ENCODE assay signal across 12 mouse cellular contexts in the genomic region with DNA sequence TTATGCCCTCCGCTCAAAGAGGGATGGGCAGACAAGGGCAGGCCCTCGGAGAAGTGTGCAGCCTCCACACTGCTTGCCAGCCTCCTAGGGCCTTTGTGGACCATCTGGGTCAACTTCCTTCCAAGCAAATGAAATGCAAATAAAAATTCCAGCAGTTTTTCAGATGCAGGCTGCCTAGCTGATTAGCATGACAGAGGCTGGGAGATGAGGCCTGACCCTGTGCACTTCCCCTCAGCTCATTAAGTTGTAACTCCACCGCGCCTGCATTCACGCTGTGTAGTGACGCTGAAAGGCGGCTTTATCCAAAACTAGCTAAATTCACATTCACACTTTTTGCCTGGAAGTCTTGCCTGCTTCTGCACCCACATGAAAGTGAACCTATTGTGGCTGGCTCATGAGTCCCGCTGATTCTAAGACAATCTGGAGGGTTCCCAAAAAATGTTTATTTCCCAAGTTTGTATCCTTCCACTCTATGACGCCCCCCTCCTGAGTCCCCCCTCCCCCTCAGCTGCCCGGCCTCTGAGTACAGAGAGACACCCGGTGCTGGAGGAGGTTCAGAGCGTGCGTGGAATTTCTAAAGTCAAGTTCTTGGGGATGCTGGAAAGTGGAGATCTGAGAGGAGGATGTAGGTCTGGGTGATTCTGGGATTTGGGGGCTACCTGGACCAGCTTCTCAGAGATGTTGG. TPM values are rescaled to one million over a fixed set of nuclear protein-coding genes. Genes with fewer than 3 reads are reported as not detected.
A peak's percentile ranks its signal among the peaks of the same experiment; 100 is the strongest.
DNase-seq lines count a peak whose midpoint lies in the region; ATAC-seq lines count a peak whose summit lies in the region.
"Had no signal": no experiment of that assay in that cellular context is flagged by ENCODE, and none has a peak within 500 bp of the region (broad histone marks: within the 10 kb centered on the region; RNA-seq: fewer than 3 reads in every experiment).

No protein-coding gene starts in this region.

- H3K27me3 ChIP-seq in hindbrain, embryonic 12.5 days = peaks cover 70% of the 10 kb centered on the region

- peak overlapping the region; percentile 52 for H3K27ac ChIP-seq in hindbrain, embryonic 12.5 days

- 0 out of 2 replicates have a peak, but pooled peaks cover 2% of the 10 kb centered on the region for H3K9me3 ChIP-seq in hindbrain, embryonic 12.5 days (replicated peaks)

- H3K4me2 ChIP-seq in hindbrain, embryonic 12.5 days (replicated peaks) = peak overlapping the region; percentile 29

- peak; percentile 94 for ATAC-seq in hindbrain, embryonic 12.5 days (ENCODE audit: low FRiP score)
- ATAC-seq: CD4-positive, CD25-positive, alpha-beta regulatory T cell, adult 4 months had no signal

- H3K4me3 ChIP-seq in hindbrain, embryonic 12.5 days = no peak overlapping the region

- H3K36me3 ChIP-seq in hindbrain, embryonic 12.5 days = no peaks in the 10 kb centered on the region

- WGBS in hindbrain, embryonic 12.5 days = 2% methylated on average over 13 of the region's 13 CpGs

- peaks cover 24% of the 10 kb centered on the region for H3K4me1 ChIP-seq in hindbrain, embryonic 12.5 days

- DNase-seq in layer of hippocampus, adult 8-10 months (ENCODE audit: low spot score in 2 of 2) = peak; percentile 7 to 8
- no peak for DNase-seq in layer of hippocampus, adult 9-10 months (ENCODE audit: low spot score)
- DNase-seq in embryo, embryonic 10.5 days (ENCODE audit: low spot score) = peak; percentile 86
- DNase-seq in neural tube, embryonic 10.5 days (ENCODE audit: extremely low spot score, low spot score) = peak; percentile 61
- DNase-seq in thymus, postnatal 10 days (ENCODE audit: low spot score in 2 of 2) = no peak
- DNase-seq in lung, postnatal 25 days (ENCODE audit: low spot score) = no peak
- DNase-seq in testis, postnatal 14 days (ENCODE audit: low spot score) = no peak
- DNase-seq: heart, postnatal 36 days had no signal

- no peak overlapping the region for H3K9ac ChIP-seq in hindbrain, embryonic 12.5 days

RNA-seq across cellular contexts. Expression of gene Gsx1, which starts 32.9 kb away (rescaled TPM):
- under 1 TPM; 0.26 to 0.58 (median 0.37) TPM for total RNA-seq in layer of hippocampus, adult 8-10 months (2022)
- 8.6 and 9.3 TPM in 2 replicates for polyA plus RNA-seq in hindbrain, embryonic 12.5 days (2016; fragmentation: Nextera tagmentation; extraction: Ambion mirVana)
- total RNA-seq: adrenal gland, postnatal 4 days; heart, postnatal 36 days; megakaryocyte-erythroid progenitor cell, adult 5-6 weeks had no signal
- polyA plus RNA-seq: CD4-positive, CD25-positive, alpha-beta regulatory T cell, adult 4 months had no signal

Comparison
In these comparisons a context has a peak if more than half of its experiments do, and no peak if none do; other contexts are left out.
1. DNase-seq: peak in layer of hippocampus, adult 8-10 months (2 of 2), embryo, embryonic 10.5 days (single experiment) and neural tube, embryonic 10.5 days (single experiment); none in layer of hippocampus, adult 9-10 months (single experiment), thymus, postnatal 10 days (0 of 2), lung, postnatal 25 days (single experiment) and testis, postnatal 14 days (single experiment).